Mouse (Mus musculus) left cerebral cortex, postnatal 25 days (tissue): ENCODE results near the gene Slc17a9. TPM values are rescaled to one million over a fixed set of nuclear protein-coding genes. Genes with fewer than 3 reads are reported as not detected.
A peak's percentile ranks its signal among the peaks of the same experiment; 100 is the strongest.

ENCODE experiments used
- DNase-seq, 2 experiments: peaks; one replicate each; pipeline ENCODE4 v3.0.0; 2022; ENCODE audit warnings: low spot score in 2 of 2, mixed read lengths in 1 of 2
- intact Hi-C: fragments of 180-260 bp; cut with DNase I; formaldehyde crosslinking; loops from one replicate; pipeline ENCODE4 v1.15.1; 2025
- total RNA-seq, 2 experiments: library from RNA; stranded (reverse); gene quantifications; 2 replicates each; pipeline ENCODE4 v1.2.3; 2021

Slc17a9 gene
- total RNA-seq, 2 experiments from 2014 or later = 0.30 to 0.53 TPM

- peak in 1 of 2 experiments; percentile 39 for DNase-seq
- intact Hi-C loops = loop anchor here (5.0 kb wide), 1 partner anchor 283 kb away; no protein-coding TSS in a partner anchor
Observed at GRCm38 (mm10) chr2:180788843-180789242, 63.8 kb downstream of the Slc17a9 start.

- intact Hi-C loops = no loop called here
- DNase-seq = peak; percentile 42 to 67
Observed at GRCm38 (mm10) chr2:180791674-180792073, 66.6 kb downstream of the Slc17a9 start.

Other genes with a start within 250 kb of the Slc17a9 start
- 1 to 10 TPM; 7.1 to 9.2 TPM for gene Ntsr1, start 225.3 kb upstream of the Slc17a9 start, total RNA-seq
- 10 to 100 TPM; 15.5 to 20.1 TPM for gene Mrgbp, start 144.0 kb upstream of the Slc17a9 start, total RNA-seq
- 10 to 100 TPM; 41.6 to 41.8 TPM for gene Ogfr, start 136.0 kb upstream of the Slc17a9 start, total RNA-seq
- gene Col9a3, start 127.5 kb upstream of the Slc17a9 start, total RNA-seq = 10 to 100 TPM; 11.0 to 12.7 TPM
- 1 to 10 TPM; 1.5 to 1.7 TPM for gene Tcfl5, start 82.6 kb upstream of the Slc17a9 start, total RNA-seq
- gene Dido1, start 15.3 kb upstream of the Slc17a9 start, total RNA-seq = 10 to 100 TPM; 54.3 to 55.6 TPM
- 10 to 100 TPM; 62.4 to 64.9 TPM for gene Gid8, start 15.1 kb upstream of the Slc17a9 start, total RNA-seq
- gene Bhlhe23, start 51.6 kb downstream of the Slc17a9 start, total RNA-seq = under 1 TPM in 1 of 2 experiments, not detected in 1; 0.16 TPM
- 10 to 100 TPM; 60.6 to 62.8 TPM for gene Ythdf1, start 195.7 kb downstream of the Slc17a9 start, total RNA-seq
- gene Birc7, start 203.8 kb downstream of the Slc17a9 start, total RNA-seq = not detected
- 10 to 100 TPM; 36.0 to 37.9 TPM for gene Nkain4, start 229.4 kb downstream of the Slc17a9 start, total RNA-seq
- gene Arfgap1, start 242.0 kb downstream of the Slc17a9 start, total RNA-seq = 100 to 1,000 TPM; 139 to 147 TPM